Mouse (Mus musculus) Patski (cell line): ENCODE measurements around the gene Fosl2. TPM values are rescaled to one million over a fixed set of nuclear protein-coding genes. Genes with fewer than 3 reads are reported as not detected.

Experiments used
- ATAC-seq: fragments of 100-300 bp; one replicate; pipeline ENCODE4 v1.8.0; 2021
- CTCF ChIA-PET: fragments of 350-600 bp; sonication (Branson Sonifier 250); formaldehyde crosslinking; loops from one replicate; lab custom pipeline; 2022; ENCODE audit warnings: inconsistent platforms; lab: Charles Lee
- POLR2A ChIA-PET: fragments of 350-600 bp; sonication (Branson Sonifier 250); formaldehyde crosslinking; loops from one replicate; lab custom pipeline; 2022; ENCODE audit warnings: antibody characterized with exemption, inconsistent platforms; lab: Charles Lee
- DNase-seq: peaks from one replicate; pipeline ENCODE4 v3.0.0-alpha.2; 2011; ENCODE audit warnings: low read depth, low spot score
- H3K27me3 ChIP-seq: fragments of 371-371 bp; one replicate; pipeline ENCODE4 v1.5.1; 2021
- CTCF ChIP-seq: fragments of 100-300 bp; IDR thresholded peaks from one replicate; pipeline ENCODE4 v1.5.1; 2021
- in situ Hi-C: fragments of 300-500 bp; cut with MboI; formaldehyde crosslinking; loops from 3 replicates; pipeline ENCODE4 v1.11.1; 2018; ENCODE audit warnings: low pct_unique_long_range_greater_than_20kb, mixed read lengths
- polyA plus RNA-seq: library from polyadenylated mRNA; unstranded; gene quantifications from one replicate; pipeline ENCODE4 v1.2.3, GENCODE M21; 2021

Fosl2 gene
- polyA plus RNA-seq, 1 experiment from 2014 or later: 97.3 TPM

GRCm38 (mm10) chr5:32132971-32133501 lies 2.6 kb upstream of the Fosl2 start:
- no peaks in the 10 kb centered on the region for H3K27me3 ChIP-seq
- ChIA-PET POLR2A (no interaction called here), CTCF (no interaction called here)
- TF ChIP-seq CTCF: no peak
- ATAC-seq (no peak), DNase-seq (no peak)
- in situ Hi-C loops: no loop called here

GRCm38 (mm10) chr5:32133549-32134004 lies 2.0 kb upstream of the Fosl2 start:
- in situ Hi-C loops: no loop called here
- CTCF ChIA-PET: no interaction called here
- ATAC-seq (no peak), DNase-seq (no peak)
- no peaks in the 10 kb centered on the region for H3K27me3 ChIP-seq
- POLR2A ChIA-PET: interaction anchor here (0.5 kb wide), 1 partner anchor 88 kb away, joined by 3 read pairs; no protein-coding TSS in a partner anchor
- no peak for TF ChIP-seq CTCF

GRCm38 (mm10) chr5:32134051-32134732 lies 1.4 kb upstream of the Fosl2 start:
- no peak for ATAC-seq
- no peak for DNase-seq
- in situ Hi-C loops: no loop called here
- H3K27me3 ChIP-seq: no peaks in the 10 kb centered on the region
- CTCF ChIA-PET: no interaction called here
- TF ChIP-seq CTCF: no peak
- POLR2A ChIA-PET: interaction anchor here (0.5 to 0.7 kb wide), 4 partner anchors 40 to 541 kb away, joined by 3 to 4 read pairs (median 3); no protein-coding TSS in a partner anchor

GRCm38 (mm10) chr5:32134903-32135335 lies 682 bp upstream of the Fosl2 start:
- DNase-seq: no peak

GRCm38 (mm10) chr5:32136301-32136863 lies 781 bp downstream of the Fosl2 start:
- no peaks in the 10 kb centered on the region for H3K27me3 ChIP-seq
- ChIA-PET POLR2A (interaction anchor here (0.6 to 3.9 kb wide), 15 partner anchors 16 to 570 kb away, joined by 3 to 22 read pairs (median 4); partner anchors contain the start of genes Babam2 and Rbks), CTCF (interaction anchor here (3.0 to 3.5 kb wide), 3 partner anchors 61 to 573 kb away, joined by 15 to 24 read pairs (median 22); no protein-coding TSS in a partner anchor)
- DNase-seq (no peak), ATAC-seq (peak; percentile 6)
- in situ Hi-C loops: loop anchor here (5.0 kb wide), 2 partner anchors 94 to 439 kb away; partner anchors contain the start of genes Babam2 and Rbks
- TF ChIP-seq CTCF: no peak

More at GRCm38 (mm10) chr5:32134903-32135335, 682 bp upstream of the Fosl2 start:
- ATAC-seq: peak; percentile 24
- ChIA-PET POLR2A (interaction anchor here (0.6 to 0.7 kb wide), 3 partner anchors 41 to 542 kb away, joined by 3 to 4 read pairs (median 3); no protein-coding TSS in a partner anchor), CTCF (no interaction called here)
- in situ Hi-C loops: loop anchor here (5.0 kb wide), 2 partner anchors 93 to 438 kb away; partner anchors contain the start of genes Babam2 and Rbks
- no peaks in the 10 kb centered on the region for H3K27me3 ChIP-seq
- TF ChIP-seq CTCF: no peak

GRCm38 (mm10) chr5:32137106-32137522 lies 1.5 kb downstream of the Fosl2 start:
- ATAC-seq: no peak
- ChIA-PET POLR2A (interaction anchor here (0.6 to 3.9 kb wide), 17 partner anchors 15 to 571 kb away, joined by 3 to 22 read pairs (median 4); partner anchors contain the start of genes Babam2 and Rbks), CTCF (interaction anchor here (0.7 to 3.5 kb wide), 7 partner anchors 60 to 574 kb away, joined by 3 to 24 read pairs (median 5); no protein-coding TSS in a partner anchor)
- no peak for TF ChIP-seq CTCF
- no peaks in the 10 kb centered on the region for H3K27me3 ChIP-seq
- in situ Hi-C loops: loop anchor here (5.0 kb wide), 2 partner anchors 95 to 440 kb away; partner anchors contain the start of genes Babam2 and Rbks
- no peak for DNase-seq

GRCm38 (mm10) chr5:32138446-32139195 lies 3.0 kb downstream of the Fosl2 start:
- POLR2A ChIA-PET: interaction anchor here (0.6 to 3.9 kb wide), 17 partner anchors 13 to 576 kb away, joined by 3 to 22 read pairs (median 4); partner anchors contain the start of genes Babam2 and Rbks
- CTCF ChIA-PET: interaction anchor here (0.9 to 3.5 kb wide), 10 partner anchors 16 to 575 kb away, joined by 3 to 24 read pairs (median 4); partner anchors contain the start of gene Mrpl33
- ATAC-seq: no peak

GRCm38 (mm10) chr5:32139516-32140037 lies 4.0 kb downstream of the Fosl2 start:
- in situ Hi-C loops: loop anchor here (5.0 kb wide), 2 partner anchors 97 to 442 kb away; partner anchors contain the start of genes Babam2 and Rbks
- ChIA-PET CTCF (interaction anchor here (0.9 to 3.5 kb wide), 7 partner anchors 15 to 576 kb away, joined by 3 to 24 read pairs (median 5); no protein-coding TSS in a partner anchor), POLR2A (interaction anchor here (0.6 to 3.9 kb wide), 13 partner anchors 12 to 577 kb away, joined by 3 to 22 read pairs (median 5); no protein-coding TSS in a partner anchor)
- no peaks in the 10 kb centered on the region for H3K27me3 ChIP-seq
- TF ChIP-seq CTCF: no peak
- no peak for ATAC-seq
- DNase-seq: no peak

More at GRCm38 (mm10) chr5:32138446-32139195, 3.0 kb downstream of the Fosl2 start:
- in situ Hi-C loops: loop anchor here (5.0 kb wide), 2 partner anchors 96 to 441 kb away; partner anchors contain the start of genes Babam2 and Rbks
- H3K27me3 ChIP-seq: no peaks in the 10 kb centered on the region
- no peak for TF ChIP-seq CTCF
- no peak for DNase-seq

- CTCF ChIA-PET: interaction anchor here (0.9 kb wide), 1 partner anchor 155 kb away, joined by 3 read pairs; no protein-coding TSS in a partner anchor
- in situ Hi-C loops: no loop called here
- no peak for ATAC-seq
Observed at GRCm38 (mm10) chr5:32141899-32142298, 6.3 kb downstream of the Fosl2 start.

More at GRCm38 (mm10) chr5:32141899-32142298, 6.3 kb downstream of the Fosl2 start:
- POLR2A ChIA-PET: interaction anchor here (0.8 to 1.7 kb wide), 3 partner anchors 13 to 416 kb away, joined by 3 to 5 read pairs (median 3); no protein-coding TSS in a partner anchor
- TF ChIP-seq CTCF: no peak
- DNase-seq: no peak
- no peaks in the 10 kb centered on the region for H3K27me3 ChIP-seq
